Mouse (Mus musculus): Measurements from ENCODE around the gene Uqcc3.

- TF ChIP-seq POLR2A (IDR thresholded peaks at IDR 0.05; ENCODE audit: borderline replicate concordance, insufficient read depth, low read length), result no peak
- TF ChIP-seq CTCF (IDR thresholded peaks at IDR 0.05; ENCODE audit: borderline replicate concordance, insufficient read depth, low read depth, low read length), result peak; percentile 59; the same call in 1 of the 2 replicates
Measured at GRCm38 (mm10) chr19:8857689-8858088, 23.0 kb downstream of the Uqcc3 start.

Measured in cerebellum, adult 2 months (tissue).